Mouse (Mus musculus) CH12.LX (cell line): ENCODE measurements around the gene Adora1.

Source experiments
- CHD2 ChIP-seq: IDR thresholded peaks from 2 replicates; pipeline ENCODE4 v1.6.1; 2011; ENCODE audit warnings: low read length, improper control_type of control experiment
- CTCF ChIP-seq, 2 experiments: IDR thresholded peaks in 1 of 2; conservative IDR thresholded peaks in 1 of 2; 2 replicates each; pipeline ENCODE4 v1.5.1; 2011 to 2012; ENCODE audit warnings: low read depth in 2 of 2, low read length in 2 of 2, improper control_type of control experiment in 1 of 2, inconsistent platforms in 1 of 2, mild to moderate bottlenecking in 1 of 2, moderate library complexity in 1 of 2
- HCFC1 ChIP-seq: IDR thresholded peaks from 2 replicates; pipeline ENCODE4 v1.6.1; 2012; ENCODE audit warnings: low read depth, mild to moderate bottlenecking, inconsistent platforms, low read length, improper control_type of control experiment
- POLR2A ChIP-seq: IDR thresholded peaks from 2 replicates; pipeline ENCODE4 v1.6.1; 2011; ENCODE audit warnings: low read depth, mild to moderate bottlenecking, improper control_type of control experiment, low read length

GRCm38 (mm10) chr1:134282342-134282741, 47.1 kb upstream of the Adora1 start:
- TF ChIP-seq CTCF (conservative IDR thresholded peaks at IDR 0.05 in 1 of 2, IDR thresholded peaks at IDR 0.05 in 1 of 2; ENCODE audit: low read depth in 2 of 2, low read length in 2 of 2), result no peak
- TF ChIP-seq POLR2A, result no peak
- no peak for TF ChIP-seq CHD2
- TF ChIP-seq HCFC1, result no peak
